Mouse (Mus musculus) heart, adult 2 months (tissue): Measurements from ENCODE around the gene Napa.

Source experiments
- CTCF ChIP-seq: fragments of 200-600 bp; IDR thresholded peaks from 2 replicates; pipeline ENCODE4 v1.8.1; 2022; ENCODE audit warnings: antibody characterized with exemption, mild to moderate bottlenecking, moderate library complexity
- POLR2A ChIP-seq: fragments of 200-500 bp; IDR thresholded peaks from 2 replicates; pipeline ENCODE4 v1.6.1; 2011; ENCODE audit warnings: mild to moderate bottlenecking, low read depth, low read length, control low read depth; ENCODE audit not compliant: insufficient read depth

- no peak for TF ChIP-seq POLR2A
- no peak for TF ChIP-seq CTCF
Observed at GRCm38 (mm10) chr7:16134951-16135392, 36.7 kb downstream of the Napa start.
